Mouse (Mus musculus) splenic B cell, adult 2 months (primary cell): ENCODE data around the gene Usf3.

Experiments
- DNase-seq: peaks from one replicate; pipeline ENCODE4 v3.0.0-alpha.2; 2011; ENCODE audit warnings: low read depth, low spot score
- H3K27me3 ChIP-seq: 2 replicates; pipeline ENCODE4 v1.6.1; 2012; ENCODE audit warnings: mild to moderate bottlenecking, low read length, moderate library complexity, mixed read lengths; ENCODE audit not compliant: control insufficient read depth, poor library complexity, insufficient read depth, severe bottlenecking
- H3K36me3 ChIP-seq: 2 replicates; pipeline ENCODE4 v1.6.1; 2012; ENCODE audit warnings: mild to moderate bottlenecking, low read length, moderate library complexity, mixed read lengths; ENCODE audit not compliant: control insufficient read depth, poor library complexity, insufficient read depth, severe bottlenecking

The Usf3 gene

DNA sequence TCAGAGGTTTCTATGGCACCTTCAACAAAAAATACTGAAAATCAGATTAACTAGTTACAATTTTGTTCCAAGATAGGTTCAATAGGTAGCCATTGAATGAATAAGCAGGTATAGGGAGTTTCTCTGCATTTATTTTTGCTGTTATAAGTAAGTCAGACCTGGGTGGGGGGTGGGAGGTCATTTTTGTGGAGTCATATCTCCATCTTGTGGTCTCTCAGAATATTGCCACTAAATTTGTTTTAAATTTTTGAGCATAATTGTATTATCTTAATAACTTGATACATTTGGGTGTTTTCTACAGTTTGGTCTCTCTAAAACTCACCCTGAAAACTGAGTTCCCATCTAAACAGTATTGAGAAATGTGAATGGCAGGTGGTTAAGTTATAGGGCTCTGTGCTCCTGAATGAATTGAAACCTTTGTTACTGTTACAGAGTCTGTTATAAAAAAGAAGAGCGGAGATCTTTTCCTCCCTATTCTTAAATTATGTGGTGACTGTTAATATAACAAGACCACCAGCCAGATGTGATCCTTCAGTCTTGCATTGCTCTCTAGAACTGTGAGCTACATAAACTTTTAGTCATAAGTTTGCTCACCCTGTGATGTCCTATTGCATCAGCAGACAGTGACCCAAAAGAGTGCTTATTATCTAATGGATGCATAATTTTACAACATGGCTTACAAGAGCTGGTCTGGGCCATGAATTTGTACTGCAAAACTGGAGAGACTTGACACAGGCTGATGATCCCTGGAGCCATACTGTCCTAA is 23.9 kb upstream of the Usf3 start:
- no peaks in the 10 kb centered on the region for H3K36me3 ChIP-seq
- H3K27me3 ChIP-seq = no peaks in the 10 kb centered on the region
- peak; percentile 57 for DNase-seq

DNA sequence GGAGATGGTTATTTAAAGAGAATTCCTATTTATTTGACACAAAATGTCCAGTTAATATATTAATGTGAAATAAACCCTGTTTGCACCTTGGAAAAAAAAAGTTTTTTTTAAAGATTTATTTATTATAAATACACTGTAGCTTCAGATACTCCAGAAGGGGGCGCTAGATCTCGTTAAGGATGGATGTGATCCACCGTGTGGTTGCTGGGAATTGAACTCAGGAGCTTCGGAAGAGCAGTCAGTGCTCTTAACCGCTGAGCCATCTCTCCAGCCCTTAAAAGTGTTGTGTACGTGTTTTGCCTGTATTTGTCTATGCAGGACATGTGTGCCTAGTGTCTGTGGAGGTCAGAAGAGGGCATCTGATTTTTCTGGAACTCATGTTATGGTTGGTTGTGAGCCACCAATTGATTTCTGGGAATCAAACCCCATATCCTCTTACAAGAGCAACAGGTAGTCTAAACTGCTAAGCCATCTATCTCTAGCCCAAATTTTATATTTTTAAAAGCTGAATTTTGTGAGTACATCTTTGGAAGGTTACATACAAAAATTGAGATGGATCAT is 18.5 kb upstream of the Usf3 start:
- Histone ChIP-seq H3K27me3 (no peaks in the 10 kb centered on the region), H3K36me3 (peaks cover 7% of the 10 kb centered on the region; the same call in 1 of the 2 replicates)
- DNase-seq = peak; percentile 20

DNA sequence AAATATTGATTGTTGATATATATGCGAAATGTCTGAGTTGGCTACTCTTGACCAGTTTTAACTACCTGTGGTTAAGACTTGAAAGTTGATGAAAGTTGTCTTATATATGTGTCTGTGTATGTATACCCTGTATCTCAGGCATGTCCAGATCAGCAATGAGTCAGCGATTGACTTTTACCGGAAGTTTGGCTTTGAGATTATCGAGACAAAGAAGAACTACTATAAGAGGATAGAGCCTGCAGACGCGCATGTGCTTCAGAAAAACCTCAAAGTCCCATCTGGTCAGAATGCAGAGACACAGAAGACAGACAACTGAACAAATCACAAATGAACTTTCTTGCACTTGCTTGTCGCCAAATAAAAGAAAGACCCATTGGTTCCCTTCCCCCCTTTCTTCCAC is 13.7 kb upstream of the Usf3 start:
- Histone ChIP-seq H3K36me3 (peaks cover 7% of the 10 kb centered on the region; the same call in 1 of the 2 replicates), H3K27me3 (no peaks in the 10 kb centered on the region)
- no peak for DNase-seq

DNA sequence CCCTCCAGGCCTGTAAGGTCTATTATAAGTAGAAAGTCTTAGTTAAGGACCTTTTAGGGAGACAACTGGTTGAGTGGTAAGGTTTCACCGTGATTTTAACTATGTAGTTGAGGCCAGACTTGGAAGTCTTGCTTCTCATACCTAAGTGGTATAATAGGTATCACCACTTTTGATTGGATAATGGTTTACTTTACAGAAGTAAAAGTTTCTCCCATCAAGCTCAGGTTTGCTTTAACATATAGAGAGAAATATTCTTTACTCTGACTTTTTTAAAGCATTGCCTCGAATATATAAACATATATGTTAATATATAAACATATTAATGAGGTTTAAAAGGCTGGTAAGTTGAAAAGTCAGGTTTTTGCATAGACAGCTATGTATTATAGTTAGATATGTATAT is 9.2 kb upstream of the Usf3 start:
- no peaks in the 10 kb centered on the region for H3K27me3 ChIP-seq
- DNase-seq = no peak
- peaks cover 3% of the 10 kb centered on the region; the same call in 1 of the 2 replicates for H3K36me3 ChIP-seq

DNA sequence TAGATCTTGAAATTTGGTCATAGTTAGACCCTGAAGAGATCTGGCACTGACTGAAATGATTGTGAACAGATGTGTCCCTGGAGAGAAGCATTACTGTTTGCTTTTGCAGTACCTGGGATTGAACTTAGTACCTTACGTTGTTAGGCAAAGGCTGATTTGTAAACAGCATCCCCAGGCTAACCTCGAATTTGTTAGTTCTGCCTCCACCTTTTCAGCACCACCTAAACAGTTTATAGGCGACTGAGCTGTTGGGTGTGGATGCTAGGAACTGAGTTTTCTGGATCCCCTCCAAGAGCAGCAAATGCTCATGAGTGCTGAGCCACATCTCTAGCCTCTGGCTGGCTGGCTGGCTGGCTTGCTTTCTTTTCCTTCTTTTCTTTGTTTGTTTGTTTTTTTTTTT is 7.9 kb upstream of the Usf3 start:
- Histone ChIP-seq H3K36me3 (no peaks in the 10 kb centered on the region), H3K27me3 (no peaks in the 10 kb centered on the region)
- DNase-seq = no peak

DNA sequence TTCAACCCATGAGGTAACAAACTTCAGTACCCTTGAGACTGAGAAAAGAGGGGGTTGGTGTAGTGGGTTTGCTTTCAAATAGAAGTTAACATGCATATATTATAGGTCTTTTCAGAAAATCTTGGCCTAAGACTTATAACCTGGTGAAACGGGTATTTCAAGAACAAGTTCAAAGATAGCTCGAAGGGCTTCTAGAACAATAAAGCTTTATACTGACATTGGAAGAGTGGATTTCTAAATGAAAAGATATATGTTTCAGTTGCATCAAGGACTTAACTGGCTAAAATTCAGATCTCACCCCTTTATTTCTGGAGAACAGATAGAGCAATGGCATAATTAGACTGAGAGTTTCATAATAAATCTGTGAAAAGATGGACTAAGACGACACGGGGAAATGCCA is 4.1 kb upstream of the Usf3 start:
- no peaks in the 10 kb centered on the region for H3K36me3 ChIP-seq
- DNase-seq = no peak
- no peaks in the 10 kb centered on the region for H3K27me3 ChIP-seq

DNA sequence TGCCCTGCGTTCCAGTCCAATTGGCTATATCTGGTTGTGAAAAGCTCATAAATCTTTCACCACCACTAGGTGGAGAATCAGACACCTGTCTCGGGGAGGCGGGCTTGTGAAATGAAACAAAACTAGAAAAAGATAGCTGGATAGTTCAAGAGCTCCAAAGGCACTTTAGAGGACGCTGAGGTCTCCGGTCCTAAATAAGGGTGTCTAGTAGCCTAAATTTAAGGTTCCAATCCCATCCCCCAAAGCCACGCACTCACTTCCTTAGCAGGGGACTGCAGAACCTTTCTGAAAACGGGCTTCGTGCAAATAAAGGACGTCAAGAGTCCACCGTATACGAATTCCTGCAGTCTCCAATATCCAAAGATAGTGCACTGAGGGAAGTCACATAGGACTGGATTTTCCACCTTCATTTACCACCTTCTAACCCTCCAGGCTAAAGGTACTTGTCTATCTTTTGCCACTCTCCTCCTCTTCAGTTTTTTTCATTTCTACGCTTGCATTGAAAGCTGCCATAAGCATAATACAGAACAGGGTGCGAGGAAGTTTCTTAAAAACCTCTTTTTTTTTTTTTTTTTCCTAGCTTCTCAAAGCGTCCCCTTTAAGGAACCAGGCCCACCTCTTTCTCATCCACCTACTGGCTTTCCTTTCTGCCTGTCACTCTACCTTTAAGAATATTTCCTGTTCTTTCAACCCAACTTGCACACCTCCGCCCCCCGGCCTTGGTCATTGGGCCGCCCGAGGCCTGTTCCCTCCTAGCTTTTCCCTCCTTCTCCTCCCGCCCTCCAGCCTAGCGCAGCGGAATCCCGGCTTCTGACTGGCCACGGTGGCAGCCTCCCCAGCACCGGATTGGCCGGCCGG is 520 bp upstream of the Usf3 start:
- H3K27me3 ChIP-seq = no peaks in the 10 kb centered on the region
- peak; percentile 98 for DNase-seq
- no peaks in the 10 kb centered on the region for H3K36me3 ChIP-seq

DNA sequence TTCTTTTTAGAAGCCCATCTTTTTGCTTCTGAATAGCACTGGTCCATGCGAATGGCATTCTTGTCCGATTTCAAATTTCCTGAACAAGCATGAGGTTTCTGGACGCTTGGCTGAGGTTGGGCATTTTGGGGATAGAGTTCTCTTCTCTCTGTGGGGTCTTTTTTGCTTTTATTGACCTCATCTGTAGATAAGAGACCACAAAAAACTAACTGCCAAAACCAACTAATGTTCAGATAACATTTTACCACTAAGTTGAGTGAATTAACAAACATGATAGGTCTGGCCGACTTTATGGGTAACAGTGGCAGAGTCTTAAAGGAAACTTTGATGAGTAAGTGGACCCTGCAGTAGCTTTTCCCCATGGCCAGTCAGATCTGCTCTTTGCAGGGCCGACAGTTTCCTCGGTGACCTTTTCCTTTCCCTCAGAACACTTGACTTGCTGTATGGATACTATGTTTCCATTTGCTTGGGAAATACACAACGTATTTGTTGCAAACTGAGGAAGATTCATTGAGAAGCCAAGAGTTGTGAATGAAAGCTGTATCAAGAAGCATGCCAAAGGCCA is 1.0 kb downstream of the Usf3 start:
- H3K27me3 ChIP-seq = no peaks in the 10 kb centered on the region
- DNase-seq = no peak
- H3K36me3 ChIP-seq = no peaks in the 10 kb centered on the region; the same call in 1 of the 2 replicates

DNA sequence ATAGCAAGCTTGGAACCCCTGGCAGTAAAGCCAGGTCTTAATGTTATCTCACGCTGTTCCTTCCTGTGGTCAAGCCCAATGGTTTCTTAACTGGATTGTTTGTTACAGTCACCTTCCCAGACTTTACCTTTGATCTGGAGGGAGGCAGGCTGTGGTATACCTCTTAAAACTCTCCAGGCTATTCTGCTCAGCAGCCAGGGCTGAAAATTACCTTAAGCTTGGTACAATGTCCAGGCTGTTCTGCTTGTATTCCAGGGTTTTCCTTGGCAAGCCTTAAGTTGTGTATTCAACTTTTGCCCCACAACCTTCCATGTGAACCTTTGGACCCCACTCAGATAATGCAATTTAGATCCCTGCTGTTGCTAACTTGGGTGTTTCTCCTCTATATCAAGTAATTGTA is 2.0 kb downstream of the Usf3 start:
- H3K27me3 ChIP-seq = no peaks in the 10 kb centered on the region
- DNase-seq = no peak
- H3K36me3 ChIP-seq = no peaks in the 10 kb centered on the region; the same call in 1 of the 2 replicates

DNA sequence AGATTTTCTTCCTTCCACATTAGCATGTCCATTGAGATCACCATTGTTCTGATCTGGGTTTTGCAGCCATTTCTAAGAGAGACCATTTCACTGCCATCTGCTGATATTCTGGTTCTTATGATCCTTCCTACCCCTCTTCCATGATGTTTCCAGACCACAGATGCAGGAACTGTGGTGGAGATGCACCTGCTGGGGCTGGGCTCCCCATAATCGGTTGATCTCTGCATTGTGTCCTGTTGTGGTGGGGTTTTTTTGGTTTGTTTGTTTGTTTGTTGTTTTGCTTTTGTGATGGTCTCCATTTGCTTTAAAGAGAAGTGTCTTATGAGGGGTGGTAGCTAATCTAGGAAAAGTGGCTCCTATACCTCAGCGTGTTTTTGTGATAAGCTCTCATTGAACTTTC is 3.5 kb downstream of the Usf3 start:
- no peaks in the 10 kb centered on the region; the same call in 1 of the 2 replicates for H3K36me3 ChIP-seq
- DNase-seq = no peak
- no peaks in the 10 kb centered on the region for H3K27me3 ChIP-seq

DNA sequence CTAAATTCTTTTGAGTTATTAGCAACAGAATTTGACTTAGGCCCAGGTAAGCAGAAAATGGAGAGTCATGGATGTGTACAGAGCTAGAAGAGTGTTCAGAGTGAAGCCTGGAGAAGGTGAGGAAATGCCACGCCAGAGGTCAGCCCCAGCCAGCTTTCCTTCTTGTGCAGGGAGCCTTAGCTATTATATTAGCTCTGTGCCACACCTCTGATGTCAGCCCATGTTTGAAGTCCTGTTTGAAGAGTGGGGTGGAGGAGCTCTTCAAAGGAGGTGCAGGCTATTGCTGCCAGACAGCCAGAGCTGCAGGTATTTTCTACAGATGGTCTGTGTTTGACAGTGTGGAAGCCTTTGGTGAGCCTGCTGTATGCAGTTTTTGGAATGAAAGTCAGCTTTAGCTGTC is 5.5 kb downstream of the Usf3 start:
- no peak for DNase-seq
- Histone ChIP-seq H3K36me3 (no peaks in the 10 kb centered on the region; the same call in 1 of the 2 replicates), H3K27me3 (no peaks in the 10 kb centered on the region)

DNA sequence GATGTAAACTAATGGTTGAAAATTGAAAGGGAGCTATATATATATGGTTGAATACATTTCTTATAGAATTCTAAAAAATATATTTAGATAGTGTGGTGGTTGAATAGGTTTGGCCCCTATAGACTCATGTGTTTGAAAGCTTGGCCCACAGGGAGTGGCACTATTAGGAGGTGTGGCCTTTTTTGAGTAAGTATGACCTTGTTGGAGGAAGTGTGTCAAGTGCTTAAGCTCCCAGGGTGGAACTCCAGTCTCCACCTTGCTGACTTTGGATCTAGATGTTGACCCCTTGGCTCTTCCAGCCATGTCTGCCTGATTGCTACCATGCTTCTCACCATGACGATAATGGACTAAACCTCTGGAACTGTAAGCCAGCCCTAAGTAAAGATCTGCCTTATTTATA is 9.6 kb downstream of the Usf3 start:
- Histone ChIP-seq H3K36me3 (no peaks in the 10 kb centered on the region; the same call in 1 of the 2 replicates), H3K27me3 (no peaks in the 10 kb centered on the region)
- DNase-seq = no peak

DNA sequence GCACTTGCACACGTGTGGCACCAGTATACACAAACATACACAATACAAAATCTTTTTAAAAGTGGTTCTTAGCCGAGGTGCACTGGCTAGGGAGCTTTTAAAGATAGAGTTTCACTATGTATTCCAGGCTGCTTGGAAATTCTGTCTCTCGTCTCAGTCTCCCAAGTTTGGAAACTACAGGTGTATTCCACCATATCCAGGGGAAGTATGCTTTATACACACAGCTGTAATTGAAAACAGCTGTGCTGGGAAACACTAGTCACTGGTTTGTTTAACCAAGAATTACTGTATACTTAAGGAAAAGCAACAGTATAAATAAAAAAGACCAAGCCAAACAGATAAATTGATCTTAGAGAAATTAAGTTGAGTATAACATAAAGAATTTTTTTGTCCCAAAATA is 11.7 kb downstream of the Usf3 start:
- H3K36me3 ChIP-seq = no peaks in the 10 kb centered on the region
- no peak for DNase-seq
- H3K27me3 ChIP-seq = no peaks in the 10 kb centered on the region

DNA sequence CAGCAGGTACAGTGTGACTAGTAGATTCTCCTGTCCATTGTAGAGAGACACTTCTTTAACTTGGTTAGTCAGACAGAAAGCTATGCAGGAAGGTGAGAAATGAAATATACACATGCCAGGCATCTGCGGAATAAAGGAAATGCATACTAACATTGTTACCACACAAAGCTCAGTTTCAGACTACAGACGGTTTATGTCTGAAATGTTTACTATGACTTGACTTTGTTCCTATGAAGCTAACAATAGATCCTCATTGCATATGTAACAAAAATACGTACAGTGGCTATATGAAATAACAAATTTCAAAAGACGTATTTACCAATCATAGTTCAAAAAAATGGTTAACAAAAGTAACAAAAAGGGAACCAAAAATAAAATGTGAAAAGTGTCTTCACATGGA is 14.1 kb downstream of the Usf3 start:
- Histone ChIP-seq H3K27me3 (no peaks in the 10 kb centered on the region), H3K36me3 (no peaks in the 10 kb centered on the region; the same call in 1 of the 2 replicates)
- no peak for DNase-seq

DNA sequence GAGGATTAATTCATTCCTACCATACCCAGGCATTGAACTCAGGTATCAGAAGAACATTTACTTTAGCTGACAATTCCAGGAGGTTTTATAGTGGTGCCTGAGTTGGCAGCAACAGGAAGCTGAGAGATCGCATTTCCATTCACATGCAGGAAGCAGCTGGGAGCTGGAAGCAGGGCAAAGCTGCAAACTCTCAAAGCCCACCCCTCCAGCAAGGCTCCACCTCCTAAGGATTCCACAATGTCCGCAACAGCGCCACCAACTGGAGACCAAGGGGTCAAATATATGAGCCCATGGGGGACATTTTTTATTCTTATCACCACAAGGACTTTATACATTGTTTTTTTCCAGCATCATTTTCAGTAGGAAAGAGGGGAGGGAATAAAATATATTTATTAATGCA is 15.7 kb downstream of the Usf3 start:
- Histone ChIP-seq H3K36me3 (no peaks in the 10 kb centered on the region; the same call in 1 of the 2 replicates), H3K27me3 (no peaks in the 10 kb centered on the region)
- DNase-seq = peak; percentile 24
